Mouse (Mus musculus): ENCODE data around the gene Bad. TPM values are rescaled to one million over a fixed set of nuclear protein-coding genes. Genes with fewer than 3 reads are reported as not detected.

The Bad gene
- polyA plus RNA-seq, 1 experiment from 2014 or later = 79.3 TPM

DNA sequence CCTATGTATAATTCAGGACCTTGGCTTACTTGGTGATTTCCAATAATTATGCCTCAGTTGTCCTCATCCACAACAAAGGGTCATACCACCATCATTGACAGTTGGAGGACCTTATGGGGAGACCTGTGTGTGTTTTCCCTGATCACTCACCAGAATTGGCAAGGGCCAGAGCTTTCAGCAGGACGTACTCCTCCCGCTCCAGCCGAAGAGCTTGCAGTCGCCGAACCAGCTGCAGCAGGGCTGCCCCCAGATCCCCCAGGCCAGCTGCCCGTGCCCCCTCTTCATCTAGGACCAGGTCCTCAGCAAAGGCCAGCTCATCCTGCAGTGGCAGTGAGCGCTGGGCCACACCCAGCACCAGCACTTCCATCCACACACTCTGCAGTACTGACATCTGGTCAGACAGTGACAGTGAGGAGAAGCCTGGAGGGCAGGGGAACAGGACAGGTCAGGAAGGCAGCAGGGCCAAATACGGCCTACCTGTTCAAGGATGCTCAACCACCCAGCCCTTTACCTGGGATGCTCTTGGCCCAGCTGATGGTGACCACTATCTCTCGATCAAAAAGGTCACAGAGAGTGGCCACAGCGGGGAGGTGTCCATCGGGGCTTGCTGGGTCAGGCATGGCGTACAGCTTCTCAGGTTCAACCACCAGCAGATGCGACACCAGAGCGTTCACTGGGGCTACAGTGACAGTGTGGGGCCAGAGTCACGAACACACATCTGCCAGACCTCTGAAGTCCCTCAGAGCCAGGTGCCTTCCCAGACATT is 29.3 kb upstream of the Bad start:
- H3K36me3 ChIP-seq (ENCODE audit: control insufficient read depth, insufficient read depth, low read length) = peaks cover 38% of the 10 kb centered on the region
- H3K4me3 ChIP-seq (replicated peaks; ENCODE audit: low read depth, low read length) = no peak overlapping the region
- H3K9ac ChIP-seq (replicated peaks; ENCODE audit: low read length) = no peak overlapping the region
- H3K4me1 ChIP-seq (ENCODE audit: control insufficient read depth, insufficient read depth, low read length) = peaks cover 16% of the 10 kb centered on the region
- H3K27me3 ChIP-seq (ENCODE audit: control insufficient read depth, insufficient read depth, low read length) = no peaks in the 10 kb centered on the region
- no peak for ATAC-seq (ENCODE audit: low FRiP score, low TSS enrichment)
- H3K9me3 ChIP-seq (ENCODE audit: control insufficient read depth, low read length) = no peaks in the 10 kb centered on the region
- 93% methylated on average over 15 of the region's 15 CpGs for WGBS
- H3K4me2 ChIP-seq (ENCODE audit: low read length) = no peak overlapping the region
- H3K27ac ChIP-seq (replicated peaks; ENCODE audit: low read depth, low read length) = no peak overlapping the region
- DNase-seq = no peak

DNA sequence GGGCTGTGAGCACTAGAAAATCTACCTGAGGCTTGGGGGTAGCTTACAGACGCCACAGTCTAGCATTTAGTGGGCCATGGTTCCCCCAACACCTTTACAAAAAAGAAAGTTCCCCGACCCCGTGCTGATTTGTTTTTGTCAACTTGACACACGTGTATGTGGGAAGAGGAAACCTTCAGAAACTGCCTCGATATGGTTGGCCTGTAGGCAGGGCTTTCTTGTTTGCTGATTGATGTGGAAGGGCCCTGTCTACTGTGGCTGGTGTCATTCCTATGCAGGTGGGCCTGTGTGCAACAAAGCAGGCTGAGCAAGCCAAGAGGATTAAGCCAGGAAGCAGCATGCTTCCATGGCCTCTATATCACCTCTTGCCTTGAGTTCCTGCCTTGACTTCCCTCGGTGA is 28.6 kb upstream of the Bad start:
- Histone ChIP-seq H3K9ac (replicated peaks; ENCODE audit: low read length) (no peak overlapping the region), H3K27me3 (ENCODE audit: control insufficient read depth, insufficient read depth, low read length) (no peaks in the 10 kb centered on the region), H3K4me1 (ENCODE audit: control insufficient read depth, insufficient read depth, low read length) (peaks cover 11% of the 10 kb centered on the region), H3K4me3 (replicated peaks; ENCODE audit: low read depth, low read length) (no peak overlapping the region), H3K9me3 (ENCODE audit: control insufficient read depth, low read length) (no peaks in the 10 kb centered on the region), H3K27ac (replicated peaks; ENCODE audit: low read depth, low read length) (no peak overlapping the region), H3K36me3 (ENCODE audit: control insufficient read depth, insufficient read depth, low read length) (peaks cover 38% of the 10 kb centered on the region), H3K4me2 (ENCODE audit: low read length) (no peak overlapping the region)
- ATAC-seq (ENCODE audit: low FRiP score, low TSS enrichment) = no peak
- no peak for DNase-seq
- WGBS = 91% methylated on average over 6 of the region's 6 CpGs

DNA sequence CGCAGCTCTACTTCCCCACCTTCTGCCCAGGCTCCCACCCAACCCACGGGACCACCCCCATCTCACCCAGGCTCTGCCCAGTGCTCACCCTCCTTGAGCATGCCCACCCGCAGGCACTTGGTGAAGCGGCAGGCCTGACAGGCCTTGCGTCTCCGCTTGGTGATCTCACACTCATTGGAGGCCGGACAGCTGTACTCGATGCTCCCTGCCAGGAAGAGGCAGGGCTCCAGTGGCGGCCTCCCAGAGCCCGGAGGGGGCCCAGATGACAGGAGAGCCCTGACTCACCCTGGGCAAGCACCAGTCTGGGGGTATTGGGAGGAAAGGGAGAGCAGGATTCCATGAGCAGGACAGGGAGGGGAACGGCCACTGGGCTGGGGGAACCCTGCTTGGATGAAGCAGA is 27.7 kb upstream of the Bad start:
- Histone ChIP-seq H3K27ac (replicated peaks; ENCODE audit: low read depth, low read length) (no peak overlapping the region), H3K4me2 (ENCODE audit: low read length) (no peak overlapping the region), H3K36me3 (ENCODE audit: control insufficient read depth, insufficient read depth, low read length) (peaks cover 38% of the 10 kb centered on the region), H3K4me3 (replicated peaks; ENCODE audit: low read depth, low read length) (no peak overlapping the region), H3K4me1 (ENCODE audit: control insufficient read depth, insufficient read depth, low read length) (peaks cover 1% of the 10 kb centered on the region), H3K9me3 (ENCODE audit: control insufficient read depth, low read length) (no peaks in the 10 kb centered on the region), H3K27me3 (ENCODE audit: control insufficient read depth, insufficient read depth, low read length) (no peaks in the 10 kb centered on the region), H3K9ac (replicated peaks; ENCODE audit: low read length) (no peak overlapping the region)
- 87% methylated on average over 11 of the region's 11 CpGs for WGBS
- no peak for ATAC-seq (ENCODE audit: low FRiP score, low TSS enrichment)
- DNase-seq = no peak

DNA sequence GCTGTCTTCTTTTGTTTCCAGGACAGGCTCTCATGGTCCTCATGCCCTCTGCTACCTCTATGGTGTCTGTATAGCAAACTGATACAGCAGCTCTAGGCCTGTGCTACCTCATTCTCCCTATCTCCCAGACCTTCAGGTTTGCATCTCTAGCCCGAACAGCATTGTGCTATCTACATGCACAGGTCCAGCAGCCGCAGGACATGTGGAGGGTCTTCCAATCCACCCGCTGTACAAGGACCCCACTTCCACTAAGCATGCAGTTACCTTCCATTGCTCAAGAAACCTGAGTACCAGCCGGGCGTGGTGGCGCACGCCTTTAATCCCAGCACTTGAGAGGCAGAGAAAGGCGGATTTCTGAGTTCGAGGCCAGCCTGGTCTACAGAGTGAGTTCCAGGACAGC is 27.1 kb upstream of the Bad start:
- ATAC-seq (ENCODE audit: low FRiP score, low TSS enrichment) (no peak), DNase-seq (no peak)
- Histone ChIP-seq H3K27ac (replicated peaks; ENCODE audit: low read depth, low read length) (no peak overlapping the region), H3K9ac (replicated peaks; ENCODE audit: low read length) (no peak overlapping the region), H3K36me3 (ENCODE audit: control insufficient read depth, insufficient read depth, low read length) (peaks cover 38% of the 10 kb centered on the region), H3K4me1 (ENCODE audit: control insufficient read depth, insufficient read depth, low read length) (no peaks in the 10 kb centered on the region), H3K4me3 (replicated peaks; ENCODE audit: low read depth, low read length) (no peak overlapping the region), H3K27me3 (ENCODE audit: control insufficient read depth, insufficient read depth, low read length) (no peaks in the 10 kb centered on the region), H3K9me3 (ENCODE audit: control insufficient read depth, low read length) (no peaks in the 10 kb centered on the region), H3K4me2 (ENCODE audit: low read length) (no peak overlapping the region)
- WGBS = 89% methylated on average over 9 of the region's 9 CpGs

DNA sequence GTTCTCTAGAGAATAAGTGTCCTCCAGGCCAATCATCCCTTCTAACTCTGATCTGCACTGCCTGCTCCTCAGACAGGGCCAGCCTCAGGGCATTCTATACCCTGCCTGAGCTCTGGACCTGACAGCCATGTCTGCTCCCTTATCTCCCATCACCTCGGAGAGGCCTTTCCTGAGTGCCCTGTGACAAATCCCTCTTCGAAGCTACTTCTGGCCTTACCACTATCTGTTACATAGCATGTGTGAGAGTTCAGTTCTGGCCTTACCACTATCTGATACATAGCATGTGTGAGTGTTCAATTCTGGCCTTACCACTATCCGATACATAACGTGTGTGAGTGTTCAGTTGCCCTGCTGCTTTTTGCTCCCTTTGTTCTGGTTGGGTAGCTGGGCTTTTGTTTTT is 26.4 kb upstream of the Bad start:
- Histone ChIP-seq H3K27ac (replicated peaks; ENCODE audit: low read depth, low read length) (no peak overlapping the region), H3K36me3 (ENCODE audit: control insufficient read depth, insufficient read depth, low read length) (peaks cover 38% of the 10 kb centered on the region), H3K27me3 (ENCODE audit: control insufficient read depth, insufficient read depth, low read length) (no peaks in the 10 kb centered on the region), H3K4me2 (ENCODE audit: low read length) (no peak overlapping the region), H3K9me3 (ENCODE audit: control insufficient read depth, low read length) (no peaks in the 10 kb centered on the region), H3K4me3 (replicated peaks; ENCODE audit: low read depth, low read length) (no peak overlapping the region), H3K9ac (replicated peaks; ENCODE audit: low read length) (no peak overlapping the region), H3K4me1 (ENCODE audit: control insufficient read depth, insufficient read depth, low read length) (peaks cover 5% of the 10 kb centered on the region)
- no peak for ATAC-seq (ENCODE audit: low FRiP score, low TSS enrichment)
- WGBS = 85% methylated on average over 4 of the region's 4 CpGs
- DNase-seq = no peak

DNA sequence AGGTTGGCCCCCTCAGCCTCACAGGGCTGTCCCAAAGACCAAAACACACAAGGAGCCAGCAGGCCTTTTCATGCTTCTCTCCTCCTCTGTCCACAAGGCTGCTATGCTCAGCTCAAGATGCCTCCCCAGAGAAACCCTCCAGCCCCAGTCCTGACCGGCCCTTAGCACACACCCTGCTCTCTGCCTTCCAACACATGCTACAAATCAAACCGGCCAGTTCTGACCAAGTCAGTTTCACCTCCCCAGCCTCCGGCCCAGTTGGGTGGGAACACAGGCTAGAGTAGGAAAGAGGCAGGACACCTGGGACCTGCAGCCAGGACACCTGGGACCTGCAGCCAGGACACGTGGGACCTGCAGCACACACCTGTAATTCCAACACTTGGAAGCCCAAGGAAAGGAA is 25.2 kb upstream of the Bad start:
- no peak overlapping the region for H3K4me2 ChIP-seq (ENCODE audit: low read length)
- H3K9me3 ChIP-seq (ENCODE audit: control insufficient read depth, low read length) = no peaks in the 10 kb centered on the region
- peaks cover 11% of the 10 kb centered on the region for H3K4me1 ChIP-seq (ENCODE audit: control insufficient read depth, insufficient read depth, low read length)
- no peak for DNase-seq
- H3K27me3 ChIP-seq (ENCODE audit: control insufficient read depth, insufficient read depth, low read length) = no peaks in the 10 kb centered on the region
- WGBS = 90% methylated on average over 4 of the region's 4 CpGs
- no peak overlapping the region for H3K9ac ChIP-seq (replicated peaks; ENCODE audit: low read length)
- H3K36me3 ChIP-seq (ENCODE audit: control insufficient read depth, insufficient read depth, low read length) = peaks cover 33% of the 10 kb centered on the region
- no peak overlapping the region for H3K27ac ChIP-seq (replicated peaks; ENCODE audit: low read depth, low read length)
- ATAC-seq (ENCODE audit: low FRiP score, low TSS enrichment) = no peak
- no peak overlapping the region for H3K4me3 ChIP-seq (replicated peaks; ENCODE audit: low read depth, low read length)

DNA sequence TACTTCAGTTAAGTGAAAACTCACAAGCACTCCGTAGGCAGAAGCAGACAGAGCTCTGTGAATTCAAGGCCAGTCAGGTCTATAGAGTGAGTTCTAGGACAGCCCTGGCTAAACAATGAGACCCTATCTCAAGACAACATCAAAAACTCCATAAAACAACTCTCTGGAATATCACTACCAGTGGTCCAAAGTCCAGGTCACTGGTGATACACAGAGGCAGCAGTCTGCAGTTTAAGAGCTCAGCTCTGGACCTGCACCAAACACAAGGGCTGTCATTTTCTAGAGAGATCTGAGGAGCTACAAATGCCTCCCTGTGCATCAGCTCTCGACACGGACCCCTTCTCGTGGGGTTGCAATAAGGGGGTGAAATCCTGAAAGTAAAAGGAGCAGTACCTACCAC is 23.3 kb upstream of the Bad start:
- Histone ChIP-seq H3K4me2 (ENCODE audit: low read length) (no peak overlapping the region), H3K4me1 (ENCODE audit: control insufficient read depth, insufficient read depth, low read length) (peaks cover 18% of the 10 kb centered on the region), H3K9me3 (ENCODE audit: control insufficient read depth, low read length) (no peaks in the 10 kb centered on the region), H3K4me3 (replicated peaks; ENCODE audit: low read depth, low read length) (no peak overlapping the region), H3K27ac (replicated peaks; ENCODE audit: low read depth, low read length) (no peak overlapping the region), H3K36me3 (ENCODE audit: control insufficient read depth, insufficient read depth, low read length) (peaks cover 14% of the 10 kb centered on the region), H3K9ac (replicated peaks; ENCODE audit: low read length) (no peak overlapping the region), H3K27me3 (ENCODE audit: control insufficient read depth, insufficient read depth, low read length) (peaks cover 10% of the 10 kb centered on the region; the same call in 1 of the 2 replicates)
- DNase-seq = no peak
- 97% methylated on average over 4 of the region's 4 CpGs for WGBS
- ATAC-seq (ENCODE audit: low FRiP score, low TSS enrichment) = no peak

DNA sequence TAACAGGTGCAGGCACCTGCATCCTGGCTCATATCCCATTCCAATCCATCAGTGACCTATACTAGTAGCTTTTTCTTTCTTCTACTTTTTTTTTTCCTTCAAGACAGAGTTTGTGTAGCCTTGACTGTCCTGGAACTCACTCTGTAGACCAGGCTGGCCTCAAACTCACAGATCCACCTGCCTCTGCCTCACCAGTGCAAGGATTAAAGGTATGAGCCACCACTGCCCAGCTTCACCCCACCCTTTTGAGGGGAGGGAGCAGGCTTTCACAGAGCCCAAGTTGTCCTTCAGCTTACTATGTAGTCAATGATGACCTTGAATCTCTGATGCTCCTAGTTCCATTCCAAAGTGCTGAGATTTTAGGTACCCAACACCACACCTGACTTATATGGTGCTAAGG is 22.2 kb upstream of the Bad start:
- Histone ChIP-seq H3K4me1 (ENCODE audit: control insufficient read depth, insufficient read depth, low read length) (peaks cover 18% of the 10 kb centered on the region), H3K9ac (replicated peaks; ENCODE audit: low read length) (no peak overlapping the region), H3K36me3 (ENCODE audit: control insufficient read depth, insufficient read depth, low read length) (0 out of 2 replicates have a peak, but pooled peaks cover 6% of the 10 kb centered on the region), H3K4me3 (replicated peaks; ENCODE audit: low read depth, low read length) (no peak overlapping the region), H3K4me2 (ENCODE audit: low read length) (no peak overlapping the region), H3K27ac (replicated peaks; ENCODE audit: low read depth, low read length) (no peak overlapping the region), H3K9me3 (ENCODE audit: control insufficient read depth, low read length) (no peaks in the 10 kb centered on the region), H3K27me3 (ENCODE audit: control insufficient read depth, insufficient read depth, low read length) (peaks cover 21% of the 10 kb centered on the region)
- no peak for DNase-seq
- no peak for ATAC-seq (ENCODE audit: low FRiP score, low TSS enrichment)

Measured in midbrain, embryonic 14.5 days (tissue).